Mouse (Mus musculus) heart, adult 2 months (tissue): ENCODE measurements around the gene Ubac2.

Experiments used
- CTCF ChIP-seq: fragments of 200-600 bp; IDR thresholded peaks from 2 replicates; pipeline ENCODE4 v1.8.1; 2022; ENCODE audit warnings: antibody characterized with exemption, mild to moderate bottlenecking, moderate library complexity
- EP300 ChIP-seq: fragments of 200-500 bp; IDR thresholded peaks from 2 replicates; pipeline ENCODE4 v1.6.1; 2011; ENCODE audit warnings: low read depth, low read length, control low read depth; ENCODE audit not compliant: insufficient read depth
- POLR2A ChIP-seq: fragments of 200-500 bp; IDR thresholded peaks from 2 replicates; pipeline ENCODE4 v1.6.1; 2011; ENCODE audit warnings: mild to moderate bottlenecking, low read depth, low read length, control low read depth; ENCODE audit not compliant: insufficient read depth

DNA sequence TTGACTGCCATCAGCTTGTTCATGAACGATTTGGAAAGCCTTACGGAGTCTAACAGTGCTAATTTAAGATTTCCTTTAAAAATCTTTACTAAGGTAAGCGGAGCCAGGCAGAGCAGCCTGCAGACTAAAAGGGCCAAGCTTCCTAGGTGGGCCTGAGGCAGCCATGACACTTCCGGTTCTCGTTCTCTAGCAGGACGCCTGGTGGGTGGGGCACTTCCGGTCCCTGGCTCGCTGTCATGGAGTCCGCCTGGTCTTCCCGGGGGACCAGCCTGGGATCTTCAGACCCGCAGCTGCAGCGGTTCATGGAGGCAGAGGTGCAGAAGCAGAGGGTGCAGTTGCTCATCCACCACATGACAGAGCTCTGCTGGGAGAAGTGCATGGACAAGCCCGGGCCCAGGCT is 156.0 kb downstream of the Ubac2 start, which contains the start of gene Timm8a2:
- TF ChIP-seq EP300 (no peak), CTCF (no peak), POLR2A (no peak)
